Mouse (Mus musculus) mesoderm, embryonic 11.5 days (tissue): ENCODE measurements at regions not wholly inside any gene's neighbourhood (a gene's known extent, or its start where the extent isn't known, plus 50 kb on each side); places are given as distances from the start of the nearest gene placed in this dataset.

ENCODE experiments used
- DNase-seq: peaks from one replicate; pipeline ENCODE4 v3.0.0-alpha.2; 2012; ENCODE audit warnings: low read depth, low spot score

- DNase-seq = no peak
Observed at GRCm38 (mm10) chr12:12643247-12643963, 298.3 kb downstream of the Mycn start.

GRCm38 (mm10) chr12:12635308-12635707, 306.4 kb downstream of the Mycn start:
- DNase-seq = no peak

- no peak for DNase-seq
Observed at GRCm38 (mm10) chr12:12627597-12627996, 314.1 kb downstream of the Mycn start.

DNA sequence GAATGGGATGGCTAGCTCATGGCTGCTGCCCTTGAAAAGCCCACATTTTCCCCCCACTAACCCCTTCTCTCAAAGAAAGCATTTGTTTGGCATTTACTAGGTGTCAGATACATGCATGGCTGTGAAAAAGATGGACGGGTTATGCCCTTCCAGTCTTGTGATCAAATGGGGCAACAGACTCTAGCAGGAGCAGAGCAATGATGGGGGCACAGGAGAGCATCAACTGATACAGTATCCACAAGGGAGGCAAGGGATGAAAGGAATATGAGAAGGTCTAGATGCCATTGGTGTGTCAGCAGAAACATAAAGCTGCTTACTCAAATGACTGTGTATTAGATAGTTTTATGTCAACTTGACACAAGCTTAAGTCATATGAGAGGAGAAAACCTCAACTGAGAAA, 315.9 kb downstream of the Mycn start:
- no peak for DNase-seq

DNA sequence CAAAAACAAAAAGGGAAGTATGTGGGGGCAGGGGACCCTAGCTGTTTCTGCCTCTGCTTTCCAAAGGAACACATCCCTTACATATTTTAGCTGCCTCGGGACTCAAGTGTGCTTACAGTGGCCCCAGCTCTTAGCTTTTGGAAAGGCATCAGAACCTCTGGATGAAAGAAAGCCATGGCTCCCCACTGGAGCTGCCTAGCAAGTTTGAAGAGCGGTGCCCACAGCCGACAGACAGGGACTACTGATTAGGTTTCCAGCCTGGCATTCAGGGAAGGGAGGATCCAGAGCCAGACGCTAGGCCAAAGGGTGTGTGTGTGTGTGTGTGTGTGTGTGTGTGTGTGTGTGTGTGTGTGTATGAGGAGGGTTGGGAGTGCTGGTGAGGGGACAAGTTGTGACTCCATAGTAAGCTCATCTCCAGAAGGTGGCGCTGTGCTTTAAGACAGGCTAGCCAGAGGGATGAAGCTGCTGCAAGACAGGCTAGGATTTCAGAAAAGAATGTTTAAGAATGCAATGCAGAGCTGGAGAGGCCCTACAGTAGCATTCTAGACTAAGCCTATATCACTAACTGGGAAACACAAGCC, 318.9 kb downstream of the Mycn start:
- peak; percentile 90 for DNase-seq

DNA sequence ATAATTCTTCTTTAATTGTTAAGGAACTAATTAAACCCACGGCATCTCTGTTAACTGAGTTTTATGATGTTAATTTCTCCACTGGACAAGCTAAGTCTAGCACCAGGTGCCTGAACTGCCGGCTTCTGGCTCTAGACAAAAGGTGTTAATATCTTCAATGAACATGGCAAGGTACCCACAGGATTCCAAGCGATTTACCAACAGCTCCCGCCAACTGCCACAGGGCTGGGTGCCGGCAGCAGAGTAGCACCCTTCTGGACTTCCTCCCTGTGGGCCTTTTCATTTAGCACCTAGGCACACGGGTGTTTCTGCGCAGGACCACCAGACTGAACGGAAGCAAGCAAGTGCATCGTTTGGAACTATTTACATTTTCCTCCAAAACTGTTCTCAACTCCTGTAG, 320.2 kb downstream of the Mycn start:
- no peak for DNase-seq

DNA sequence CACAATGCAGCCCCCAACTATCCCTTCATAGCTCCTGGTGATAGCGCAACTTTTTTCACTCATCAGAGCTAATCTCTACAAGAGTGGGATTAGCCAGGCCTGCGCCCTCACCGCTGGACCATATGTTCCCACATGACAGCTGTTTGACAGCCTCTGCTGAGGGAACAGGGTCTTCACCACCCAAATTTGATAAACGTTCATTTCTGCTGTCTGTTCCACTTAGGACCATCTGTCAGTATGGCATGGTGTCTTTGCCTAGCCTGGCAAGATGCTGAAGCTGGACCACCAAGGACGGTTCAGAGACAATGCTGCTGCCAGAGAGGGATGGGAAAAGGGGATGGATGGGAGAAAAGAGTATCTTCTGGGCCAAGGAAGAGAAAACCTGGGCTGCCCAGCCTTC, 321.4 kb downstream of the Mycn start:
- no peak for DNase-seq

DNA sequence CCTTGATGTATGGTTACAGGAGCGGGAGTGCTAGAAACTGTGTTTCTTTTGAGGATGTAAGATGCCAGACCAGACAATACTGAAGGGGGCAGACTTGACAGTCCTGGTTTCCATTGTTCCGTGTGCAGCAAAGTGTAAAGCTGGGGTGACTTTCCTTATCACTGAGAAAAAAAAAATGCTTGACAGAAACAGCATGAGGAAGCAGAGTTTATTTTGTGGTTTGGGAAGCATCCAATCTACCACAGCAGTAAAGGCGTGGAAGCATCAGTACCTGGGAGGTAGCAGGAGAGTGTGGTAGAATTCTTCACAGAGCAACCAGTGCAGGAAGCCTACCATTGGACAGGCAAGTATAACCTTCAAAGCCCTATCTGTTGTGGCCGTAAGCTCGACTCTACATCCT, 322.3 kb downstream of the Mycn start:
- no peak for DNase-seq

GRCm38 (mm10) chr12:12612520-12612919, 329.2 kb downstream of the Mycn start:
- no peak for DNase-seq

GRCm38 (mm10) chr12:12610861-12611260, 330.9 kb downstream of the Mycn start:
- DNase-seq = no peak

DNA sequence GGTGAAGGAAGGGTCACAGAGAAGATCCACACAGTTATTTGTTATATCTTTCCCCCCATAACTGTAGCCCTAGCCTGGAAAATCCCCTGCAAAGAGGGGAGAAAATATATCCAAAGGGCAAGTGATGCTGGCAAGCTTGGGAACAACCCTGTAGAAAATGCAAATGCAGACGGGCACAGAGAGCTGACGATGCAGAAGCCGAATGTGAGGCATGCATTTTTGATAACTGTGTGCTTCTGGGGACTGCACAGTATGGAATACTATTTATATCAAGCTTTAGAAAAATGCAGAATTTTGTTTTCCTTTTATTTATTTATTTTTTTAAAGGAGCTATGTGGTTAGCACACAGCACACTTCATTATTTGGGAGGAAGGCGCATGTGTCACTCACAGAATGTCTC, 333.7 kb downstream of the Mycn start:
- no peak for DNase-seq

DNA sequence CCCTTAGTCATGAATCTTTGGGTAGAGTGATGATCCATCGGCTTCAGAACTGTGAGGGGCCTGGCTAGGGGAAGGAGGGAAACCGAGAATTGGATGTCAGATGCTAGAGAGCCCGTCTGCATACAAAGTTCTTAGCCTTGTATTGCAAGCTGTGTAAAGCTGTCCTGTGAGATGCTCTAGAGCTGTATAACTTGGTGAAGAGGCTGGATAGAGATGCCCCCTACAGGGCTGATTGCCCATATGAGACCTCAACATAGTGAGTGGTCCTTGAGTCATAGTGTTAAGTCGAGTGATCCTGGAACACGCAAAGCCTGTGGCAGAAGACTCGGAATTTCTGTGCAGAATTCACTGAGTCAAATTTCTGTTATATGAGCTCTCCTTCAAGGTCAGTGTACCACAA, 334.8 kb downstream of the Mycn start:
- no peak for DNase-seq

DNA sequence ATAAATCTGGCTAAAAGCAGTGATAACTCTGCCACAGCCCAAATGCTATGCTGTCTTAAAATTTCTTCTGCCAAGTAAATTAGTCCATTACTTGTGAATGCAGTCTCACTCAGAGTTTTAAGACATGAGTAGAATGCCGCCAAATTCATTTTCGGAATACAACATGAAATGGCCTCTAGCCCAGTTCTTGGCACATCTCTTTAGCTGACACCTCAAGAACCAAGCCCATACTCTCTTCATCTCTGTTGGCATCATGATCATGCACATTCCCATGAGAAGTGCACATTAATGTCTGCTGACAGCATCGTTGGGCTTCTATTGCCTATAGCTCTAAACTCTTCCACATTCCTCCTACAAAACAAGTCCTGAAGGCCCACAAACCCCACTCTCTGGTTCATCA, 336.2 kb downstream of the Mycn start:
- DNase-seq = no peak

- DNase-seq = no peak
Observed at GRCm38 (mm10) chr12:12601362-12601761, 339.4 kb downstream of the Fam49a start.

GRCm38 (mm10) chr12:12595399-12595798, 333.5 kb downstream of the Fam49a start:
- no peak for DNase-seq

- DNase-seq = no peak
Observed at GRCm38 (mm10) chr12:12594567-12594966, 332.6 kb downstream of the Fam49a start.

GRCm38 (mm10) chr12:12593343-12593742, 331.4 kb downstream of the Fam49a start:
- DNase-seq = no peak

DNA sequence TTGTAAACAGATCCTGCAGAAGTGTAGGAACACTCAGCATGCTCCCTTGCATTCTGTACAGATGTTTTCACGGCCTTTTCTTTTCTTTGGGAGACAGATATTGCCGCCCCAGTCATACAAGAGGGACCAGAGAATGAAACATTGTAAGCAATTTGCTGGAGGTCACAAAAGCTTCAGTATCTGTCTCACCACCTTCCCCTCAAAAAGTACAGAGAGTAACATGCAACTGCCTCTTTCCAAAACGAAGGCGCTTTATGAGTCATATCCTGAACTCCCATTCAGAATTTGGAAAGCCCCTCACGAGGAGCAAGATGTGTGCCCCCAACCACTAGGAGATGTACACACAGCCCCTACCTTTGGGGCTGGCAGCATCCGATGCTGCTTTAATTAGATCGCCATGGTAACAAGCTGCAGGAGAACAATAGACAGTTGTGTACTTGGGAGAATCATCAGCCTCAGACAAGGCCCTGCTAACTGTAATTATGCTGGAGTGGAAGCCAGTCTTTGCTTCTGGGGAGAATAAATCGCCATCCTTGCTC, 328.9 kb downstream of the Fam49a start:
- peak; percentile 30 for DNase-seq

GRCm38 (mm10) chr12:12588771-12589370, 326.9 kb downstream of the Fam49a start:
- peak; percentile 31 for DNase-seq

GRCm38 (mm10) chr12:12586436-12586835, 324.5 kb downstream of the Fam49a start:
- peak; percentile 56 for DNase-seq

DNA sequence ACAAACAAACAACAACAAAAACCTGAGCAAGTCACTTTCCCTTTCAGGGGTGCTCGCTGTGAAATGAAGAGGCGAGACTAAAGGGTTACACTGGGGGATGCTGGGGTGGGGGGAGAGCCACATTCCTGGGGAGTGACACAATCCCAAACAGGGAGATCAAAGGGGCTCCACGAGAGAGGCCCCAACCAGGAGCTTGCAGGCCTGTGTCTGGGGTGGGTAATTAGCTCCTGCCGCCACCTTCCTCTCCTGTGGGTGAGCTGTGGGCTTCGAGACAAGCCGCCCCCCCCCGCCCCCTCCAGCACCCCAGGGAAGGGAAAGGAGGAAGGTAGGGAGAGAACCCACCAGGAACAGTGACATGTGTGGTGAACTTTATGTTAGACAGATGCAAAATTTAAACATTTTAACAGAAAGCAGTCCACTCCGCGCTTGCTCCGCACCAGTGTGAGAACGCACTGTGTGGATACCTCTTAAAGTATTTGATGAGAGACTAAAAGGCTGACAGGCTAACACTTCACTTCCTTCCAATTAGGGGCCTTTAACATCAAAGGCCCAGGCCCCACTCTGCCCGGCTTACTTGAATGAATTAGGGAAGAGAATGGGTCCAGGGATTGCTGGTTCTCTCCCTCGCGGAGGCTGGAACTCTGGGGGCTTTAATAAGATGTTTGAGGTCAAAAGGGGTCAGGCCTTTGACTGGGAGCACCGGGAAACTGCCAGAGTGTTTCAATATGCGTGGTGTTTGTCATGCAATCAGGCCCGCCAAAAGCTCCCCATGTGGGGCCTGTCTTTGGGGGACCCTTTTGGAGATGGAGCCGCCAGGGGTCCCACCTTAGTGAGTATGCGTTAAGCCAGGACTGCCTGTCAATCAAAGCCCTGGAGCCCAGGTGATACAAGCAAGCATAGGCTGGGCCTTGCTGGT, 319.6 kb downstream of the Fam49a start:
- DNase-seq = peak; percentile 65

GRCm38 (mm10) chr12:12580763-12581178, 318.8 kb downstream of the Fam49a start:
- DNase-seq = no peak
